Mouse (Mus musculus) embryonic fibroblast, embryonic 13.5 days (primary cell): ENCODE data around the gene Adamts10. TPM values are rescaled to one million over a fixed set of nuclear protein-coding genes. Genes with fewer than 3 reads are reported as not detected.
A peak's percentile ranks its signal among the peaks of the same experiment; 100 is the strongest.

ENCODE experiments used
- H3K27ac ChIP-seq: 2 replicates; pipeline ENCODE4 v1.5.1; 2012; ENCODE audit warnings: low read length, control low read depth, inconsistent platforms; ENCODE audit not compliant: insufficient read depth
- H3K4me1 ChIP-seq: 2 replicates; pipeline ENCODE4 v1.6.1; 2011; ENCODE audit warnings: low read length; ENCODE audit not compliant: control insufficient read depth, insufficient read depth
- H3K4me3 ChIP-seq: 2 replicates; pipeline ENCODE4 v1.5.1; 2011; ENCODE audit warnings: mild to moderate bottlenecking, control low read depth, low read length; ENCODE audit not compliant: insufficient read depth
- CTCF ChIP-seq: IDR thresholded peaks from 2 replicates; pipeline ENCODE4 v1.5.1; 2011; ENCODE audit warnings: mild to moderate bottlenecking, control low read depth, low read length, moderate library complexity, borderline replicate concordance; ENCODE audit not compliant: insufficient read depth
- POLR2A ChIP-seq: IDR thresholded peaks from 2 replicates; pipeline ENCODE4 v1.6.1; 2011; ENCODE audit warnings: low read depth, mild to moderate bottlenecking, control low read depth, low read length, moderate library complexity
- polyA plus RNA-seq: library from polyadenylated mRNA; stranded (reverse); fragments of >200 nt; gene quantifications from 2 replicates; pipeline ENCODE4 v1.2.4, GENCODE M21; 2011; ENCODE audit warnings: low read depth; ENCODE audit not compliant: missing spikeins, insufficient read length

The Adamts10 gene
- polyA plus RNA-seq, 1 experiment: 62.8 TPM

GRCm38 (mm10) chr17:33550388-33550787, 26.4 kb downstream of the Adamts10 start:
- TF ChIP-seq POLR2A (no peak), CTCF (no peak)
- H3K4me1 ChIP-seq: no peaks in the 10 kb centered on the region
- no peak overlapping the region for H3K27ac ChIP-seq
- no peak overlapping the region for H3K4me3 ChIP-seq

DNA sequence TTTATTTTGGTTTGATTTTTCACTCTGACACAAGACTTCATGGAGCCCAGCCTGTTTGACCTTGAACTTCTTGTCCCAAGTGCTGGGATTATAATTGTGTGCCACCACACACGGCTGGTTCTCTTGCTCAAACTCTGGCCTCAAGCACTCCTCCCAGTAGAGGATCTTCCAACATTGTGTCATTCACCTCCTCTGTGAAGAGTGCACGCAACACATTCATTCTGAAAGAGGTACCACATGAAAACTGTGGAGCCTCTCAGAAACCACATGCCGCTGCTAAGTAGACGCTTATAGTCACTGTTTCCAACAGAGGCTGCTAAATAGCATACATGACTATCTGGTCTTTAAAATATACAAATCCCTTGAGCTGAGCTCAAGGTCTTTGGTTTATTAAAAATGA, 28.1 kb downstream of the Adamts10 start:
- Histone ChIP-seq H3K4me1 (no peaks in the 10 kb centered on the region), H3K27ac (no peak overlapping the region), H3K4me3 (no peak overlapping the region)
- TF ChIP-seq POLR2A (no peak), CTCF (no peak)

DNA sequence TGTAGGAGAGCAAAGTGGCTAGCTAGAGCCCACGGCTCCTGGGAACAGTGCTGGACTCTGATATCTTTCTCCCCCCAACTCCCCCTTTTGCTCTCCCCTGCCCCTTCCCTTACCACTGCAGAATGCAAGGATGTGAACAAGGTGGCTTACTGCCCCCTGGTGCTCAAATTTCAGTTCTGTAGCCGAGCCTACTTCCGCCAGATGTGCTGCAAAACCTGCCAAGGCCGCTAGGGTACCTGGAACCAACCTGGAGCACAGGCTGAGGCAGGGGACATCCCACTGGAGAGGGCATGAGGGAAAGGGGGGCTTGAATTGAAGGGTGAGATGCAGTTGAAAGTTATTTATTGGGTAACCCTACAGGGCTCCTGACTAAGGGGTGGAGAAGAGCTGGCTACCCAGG, 29.0 kb downstream of the Adamts10 start:
- TF ChIP-seq CTCF (0 out of 2 replicates have a peak, but pooled peaks have one; percentile 7), POLR2A (no peak)
- no peak overlapping the region for H3K4me3 ChIP-seq
- no peak overlapping the region for H3K27ac ChIP-seq
- H3K4me1 ChIP-seq: no peaks in the 10 kb centered on the region

DNA sequence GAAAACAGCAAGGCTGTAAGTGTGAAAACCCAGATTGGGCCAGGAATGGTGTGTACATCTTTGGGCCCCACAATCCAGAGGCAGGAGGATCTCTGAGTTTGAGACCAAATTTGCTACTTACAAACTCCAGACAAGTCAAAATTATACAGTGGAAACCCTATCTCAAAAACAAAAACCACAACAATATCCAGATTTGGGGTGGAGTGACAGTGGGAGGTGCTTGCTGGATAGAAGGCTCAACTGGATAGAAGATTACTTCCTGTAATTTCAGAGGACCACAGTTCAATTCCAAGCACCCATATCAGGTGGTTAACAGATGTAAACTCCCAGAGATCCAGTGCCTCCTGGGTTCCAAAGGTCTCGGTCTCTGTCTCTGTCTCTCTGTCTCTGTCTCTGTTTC, 30.5 kb downstream of the Adamts10 start:
- Histone ChIP-seq H3K27ac (no peak overlapping the region), H3K4me1 (no peaks in the 10 kb centered on the region), H3K4me3 (no peak overlapping the region)
- TF ChIP-seq POLR2A: no peak
- TF ChIP-seq CTCF: no peak

DNA sequence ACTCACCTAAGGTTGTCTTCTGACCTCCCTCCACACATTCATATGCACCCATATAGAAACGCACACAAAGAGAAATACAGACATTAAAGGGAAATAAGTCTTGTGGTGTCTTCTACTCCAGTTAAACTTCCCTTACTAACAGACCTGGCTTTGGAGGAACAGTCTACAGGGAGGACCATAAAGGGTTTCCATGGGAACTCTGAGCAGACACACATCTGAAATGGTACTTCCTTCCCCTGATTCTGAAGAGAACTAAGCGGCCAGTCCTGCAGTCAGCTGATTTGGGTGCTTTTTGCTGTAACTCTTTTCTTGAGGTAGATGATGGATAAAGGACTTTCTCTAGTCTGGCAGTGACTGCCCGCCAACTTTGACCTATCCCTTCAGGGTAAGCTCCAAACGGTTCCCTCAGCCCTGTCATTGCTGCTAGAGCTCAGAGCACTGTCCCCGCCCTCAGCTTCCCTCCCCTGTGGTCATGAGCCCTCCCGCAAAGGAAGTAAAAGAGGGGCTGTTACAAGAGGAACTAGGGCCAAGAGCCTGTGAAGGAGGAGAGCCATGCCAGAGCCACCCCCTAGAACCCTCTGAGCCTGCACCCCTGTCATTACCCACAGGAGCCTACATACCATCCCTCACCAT, 31.3 kb downstream of the Adamts10 start, which contains the start of gene Myo1f:
Gene Myo1f (plus strand): TSS at position 485 of the 633 bp plus-strand sequence.
- TF ChIP-seq CTCF: no peak
- TF ChIP-seq POLR2A: no peak
- Histone ChIP-seq H3K27ac (no peak within 1 kb of the TSS), H3K4me3 (no peak within 1 kb of the TSS), H3K4me1 (no peaks in the 10 kb centered on the region)

DNA sequence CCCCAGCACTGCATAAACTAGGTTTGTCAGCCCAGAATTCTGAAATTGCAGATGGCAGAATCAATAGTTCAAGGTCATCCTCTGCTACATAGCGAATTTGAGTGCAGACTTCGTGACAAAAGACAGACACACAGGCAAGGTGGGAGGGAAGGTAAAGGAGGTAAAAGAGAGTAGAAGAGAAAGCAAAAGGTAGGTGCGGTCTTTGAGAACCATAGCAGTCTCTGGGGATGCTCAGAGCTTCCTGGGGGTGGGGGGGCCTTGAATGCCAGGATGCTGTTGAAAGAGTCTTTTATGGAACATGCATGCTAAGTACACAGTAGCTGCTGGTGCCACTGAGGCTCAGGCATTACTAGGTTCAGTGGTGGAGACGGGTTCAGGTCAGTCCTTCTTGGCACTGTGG, 33.9 kb downstream of the Adamts10 start:
- H3K4me3 ChIP-seq: no peak overlapping the region
- H3K27ac ChIP-seq: no peak overlapping the region
- TF ChIP-seq POLR2A: no peak

GRCm38 (mm10) chr17:33563527-33564076, 39.6 kb downstream of the Adamts10 start:
- TF ChIP-seq CTCF (no peak), POLR2A (no peak)
- no peaks in the 10 kb centered on the region for H3K4me1 ChIP-seq
- no peak overlapping the region for H3K4me3 ChIP-seq
- no peak overlapping the region for H3K27ac ChIP-seq

More for the DNA sequence above, 33.9 kb downstream of the Adamts10 start:
- no peaks in the 10 kb centered on the region for H3K4me1 ChIP-seq

- Histone ChIP-seq H3K4me1 (no peaks in the 10 kb centered on the region), H3K27ac (no peak overlapping the region), H3K4me3 (no peak overlapping the region)
- TF ChIP-seq POLR2A (no peak), CTCF (no peak)
Observed at GRCm38 (mm10) chr17:33564599-33564998, 40.6 kb downstream of the Adamts10 start.

DNA sequence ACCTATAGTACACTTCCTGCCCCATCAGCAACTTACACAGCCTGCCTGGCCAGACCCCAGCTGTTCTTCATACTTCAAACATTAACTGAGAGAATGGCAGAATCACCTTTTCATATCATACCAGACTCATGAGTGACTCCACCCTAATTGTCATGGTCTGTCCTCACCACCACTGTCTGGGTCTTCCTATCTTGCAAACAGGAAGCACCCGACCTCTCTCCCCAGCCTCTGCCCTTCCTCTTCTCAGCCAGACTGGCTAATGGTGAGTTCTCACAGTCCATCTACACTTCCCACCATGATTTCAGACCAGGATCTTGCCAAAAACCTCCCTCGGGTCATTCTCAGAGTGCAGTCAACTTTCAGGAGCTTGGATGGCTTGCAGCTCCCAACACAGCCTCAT, 42.2 kb downstream of the Adamts10 start:
- Histone ChIP-seq H3K4me1 (no peaks in the 10 kb centered on the region), H3K27ac (no peak overlapping the region)
- TF ChIP-seq POLR2A: no peak
- no peak for TF ChIP-seq CTCF

DNA sequence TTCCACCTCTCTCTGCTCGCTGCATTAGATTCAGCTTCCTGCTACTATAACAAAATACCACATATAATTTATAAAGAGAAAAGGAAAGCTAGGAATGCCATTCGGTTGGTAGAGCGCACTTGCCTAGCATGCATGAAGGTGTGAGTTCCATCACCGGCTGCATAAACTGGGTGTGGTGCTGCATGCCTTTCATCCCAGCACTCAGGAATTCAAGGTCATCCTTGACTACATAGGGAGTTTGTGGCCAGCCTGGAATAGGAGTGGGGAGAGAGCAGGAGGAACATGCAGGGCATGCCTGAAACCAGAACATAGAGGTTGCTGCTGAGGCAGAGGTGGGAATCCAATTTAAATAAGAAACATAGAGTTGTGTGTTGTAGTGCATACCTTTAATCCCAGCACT, 60.1 kb downstream of the Adamts10 start:
- no peak overlapping the region for H3K27ac ChIP-seq
- TF ChIP-seq POLR2A: no peak
- TF ChIP-seq CTCF: no peak

More for the DNA sequence above, 42.2 kb downstream of the Adamts10 start:
- no peak overlapping the region for H3K4me3 ChIP-seq

More for the DNA sequence above, 60.1 kb downstream of the Adamts10 start:
- H3K4me3 ChIP-seq: no peak overlapping the region
- no peaks in the 10 kb centered on the region for H3K4me1 ChIP-seq
